Mouse (Mus musculus) T-cell, adult 2 months (primary cell): ENCODE data around the gene Nmur1.

ENCODE experiments used
- DNase-seq: peaks from one replicate; pipeline ENCODE4 v3.0.0; 2022; ENCODE audit warnings: low spot score

Gene Nmur1

DNA sequence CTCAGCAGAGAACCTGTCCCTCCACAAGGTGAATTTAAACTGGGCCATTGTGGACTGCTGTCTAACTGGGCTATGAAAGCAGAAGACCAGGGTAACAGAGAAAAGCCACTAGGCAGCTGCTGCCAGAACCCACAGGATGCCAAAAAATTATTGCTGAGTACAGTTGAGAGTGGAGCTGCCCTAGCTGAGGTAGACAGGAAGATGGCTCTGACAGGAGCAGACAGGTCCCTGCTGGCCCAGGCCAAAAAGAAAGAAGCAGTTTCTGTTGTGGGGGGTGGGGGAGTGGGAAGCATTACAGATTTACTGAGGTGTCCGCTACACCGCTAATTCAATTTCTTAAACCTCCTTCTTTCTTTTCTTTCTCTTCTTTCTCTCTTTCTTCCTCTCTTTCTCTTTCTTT is 16.6 kb downstream of the Nmur1 start:
- no peak for DNase-seq

- DNase-seq, result no peak
Observed at GRCm38 (mm10) chr1:86408515-86408914, 17.5 kb downstream of the Nmur1 start.

- DNase-seq, result peak; percentile 44
Observed at GRCm38 (mm10) chr1:86406914-86407313, 19.1 kb downstream of the Nmur1 start.

- DNase-seq, result no peak
Observed at GRCm38 (mm10) chr1:86406313-86406712, 19.7 kb downstream of the Nmur1 start.

GRCm38 (mm10) chr1:86404834-86405233 is 21.2 kb downstream of the Nmur1 start:
- DNase-seq, result peak; percentile 54

- no peak for DNase-seq
Observed at GRCm38 (mm10) chr1:86400096-86400754, 25.8 kb downstream of the Nmur1 start.

GRCm38 (mm10) chr1:86399322-86399721 is 26.7 kb downstream of the Nmur1 start:
- DNase-seq, result no peak

- DNase-seq, result no peak
Observed at GRCm38 (mm10) chr1:86398222-86398621, 27.8 kb downstream of the Nmur1 start.

- DNase-seq, result no peak
Observed at GRCm38 (mm10) chr1:86397621-86398020, 28.4 kb downstream of the Nmur1 start.

DNA sequence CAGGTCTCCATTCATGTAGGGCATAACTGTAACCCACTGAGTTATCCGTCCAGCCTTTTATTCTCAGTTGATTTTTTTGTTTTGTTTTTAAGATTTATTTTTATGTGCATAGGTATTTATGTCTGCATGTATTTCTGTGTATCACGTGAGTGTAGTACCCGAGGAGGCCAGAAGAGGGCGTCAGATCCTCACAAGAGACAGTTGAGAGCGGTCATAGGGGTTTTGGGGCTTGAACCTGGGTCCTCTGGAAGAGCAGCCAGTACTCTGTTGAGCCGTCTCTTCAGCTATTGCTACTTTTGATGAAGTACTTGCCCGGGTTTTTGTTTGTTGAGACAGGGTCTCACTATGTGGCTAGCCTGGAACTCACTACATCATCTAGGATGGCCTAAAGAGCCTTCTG is 30.1 kb downstream of the Nmur1 start:
- DNase-seq, result no peak

DNA sequence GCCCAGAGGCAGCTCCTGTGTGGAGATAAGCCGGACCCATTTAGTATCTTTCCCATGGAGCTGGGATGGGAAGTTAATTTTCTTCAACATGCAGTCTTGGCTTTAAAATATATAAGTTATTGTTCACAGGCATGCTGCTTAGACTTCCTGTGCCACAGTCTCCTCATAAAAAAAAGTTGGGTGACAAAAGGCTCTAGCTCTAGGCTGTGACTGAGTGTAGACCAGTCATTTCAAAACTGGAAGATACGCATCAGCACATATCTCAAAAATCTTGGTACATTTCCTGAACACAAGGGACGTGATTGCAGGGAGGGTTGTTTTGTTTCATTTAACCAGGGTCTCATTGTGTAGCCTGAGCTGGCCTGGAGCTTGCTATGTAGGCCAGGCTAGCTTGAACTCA is 31.8 kb downstream of the Nmur1 start:
- peak; percentile 17 for DNase-seq

DNA sequence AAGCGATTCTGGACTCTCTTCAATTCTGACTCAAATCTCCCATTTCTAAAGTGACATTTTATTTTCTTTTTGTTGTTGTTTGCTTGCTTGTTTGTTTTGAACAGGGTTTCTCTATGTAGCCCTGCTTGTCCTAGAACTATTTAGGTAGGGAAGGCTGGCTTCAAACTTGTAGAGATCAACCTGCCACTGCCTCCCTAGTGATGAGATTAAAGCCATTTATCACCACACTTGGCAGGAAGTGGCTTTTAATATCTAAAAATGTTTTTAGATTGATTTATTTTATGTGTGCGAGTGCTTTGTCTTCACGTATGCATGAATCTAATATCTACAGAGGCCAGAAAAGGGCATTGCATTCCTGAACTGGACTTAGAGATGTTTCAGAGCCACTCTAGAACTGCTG is 32.8 kb downstream of the Nmur1 start:
- no peak for DNase-seq

DNA sequence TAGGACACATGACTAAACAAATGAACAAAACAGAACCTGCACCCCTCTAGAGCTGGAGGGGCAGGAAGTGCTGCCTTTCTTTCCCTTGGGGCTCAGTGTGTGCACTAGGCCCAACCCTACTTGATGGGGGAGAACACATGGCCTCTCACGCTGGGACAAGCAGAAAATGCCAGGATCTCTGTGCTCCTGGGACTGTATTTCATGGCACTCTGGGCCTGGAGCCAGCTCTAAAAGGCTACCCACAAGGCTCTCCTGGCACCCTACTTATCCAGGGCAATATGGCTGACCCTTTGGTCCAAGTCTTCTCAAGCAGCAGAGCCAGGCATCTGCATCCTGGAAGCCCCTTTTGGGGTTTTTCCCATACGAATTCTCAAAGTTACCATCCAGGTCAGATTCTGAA is 34.6 kb downstream of the Nmur1 start:
- no peak for DNase-seq

GRCm38 (mm10) chr1:86389230-86389629 is 36.8 kb downstream of the Nmur1 start:
- peak; percentile 63 for DNase-seq

GRCm38 (mm10) chr1:86381027-86381426 is 45.0 kb downstream of the Nmur1 start:
- DNase-seq, result peak; percentile 55

DNA sequence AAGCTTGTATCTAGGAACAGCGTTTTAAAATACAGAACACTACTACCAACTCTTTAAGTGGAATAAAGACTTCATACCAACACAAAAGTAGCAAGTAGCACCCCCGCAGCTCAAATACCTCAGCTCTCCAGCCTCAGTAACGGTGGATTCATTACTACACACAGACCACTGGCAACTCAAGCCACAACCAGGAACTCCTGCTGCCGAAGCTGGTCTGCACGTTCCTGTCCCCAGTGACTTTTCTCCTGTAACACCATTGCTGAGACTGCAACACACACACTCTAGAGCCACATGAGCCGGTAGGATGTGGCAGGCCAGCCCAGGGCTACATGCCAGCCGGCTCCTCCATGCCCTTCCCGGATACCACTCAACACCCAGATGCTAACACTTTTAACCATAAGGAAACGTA is 46.9 kb downstream of the Nmur1 start:
- DNase-seq, result no peak

GRCm38 (mm10) chr1:86378662-86379061 is 47.4 kb downstream of the Nmur1 start:
- DNase-seq, result no peak

GRCm38 (mm10) chr1:86376354-86376753 is 49.7 kb downstream of the Nmur1 start:
- no peak for DNase-seq

DNA sequence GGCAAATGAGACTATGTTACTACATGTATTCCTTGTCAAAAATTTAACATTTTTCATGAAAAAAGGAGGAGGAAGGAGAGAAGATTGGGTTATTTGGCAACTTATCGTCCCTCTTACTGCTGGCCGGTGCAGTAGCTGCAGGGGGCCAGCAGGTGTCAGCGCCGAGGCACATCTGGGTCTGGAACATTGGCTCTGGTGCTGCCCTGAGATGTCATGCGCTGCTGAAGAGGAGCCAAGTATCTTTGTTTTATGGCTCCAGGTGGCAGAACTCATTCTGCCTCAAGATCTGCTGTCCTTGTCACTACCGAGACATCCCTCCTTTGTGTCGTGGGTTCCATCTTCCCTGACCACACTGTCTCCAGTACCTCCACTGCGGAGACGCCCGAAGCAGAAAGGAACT is 54.0 kb downstream of the Nmur1 start:
- DNase-seq, result peak; percentile 56

- no peak for DNase-seq
Observed at GRCm38 (mm10) chr1:86368086-86368485, 57.9 kb downstream of the Nmur1 start.

GRCm38 (mm10) chr1:86363671-86364070 is 62.4 kb downstream of the Nmur1 start:
- peak; percentile 50 for DNase-seq

- DNase-seq, result no peak
Observed at GRCm38 (mm10) chr1:86361852-86362615, 64.0 kb downstream of the Nmur1 start.

DNA sequence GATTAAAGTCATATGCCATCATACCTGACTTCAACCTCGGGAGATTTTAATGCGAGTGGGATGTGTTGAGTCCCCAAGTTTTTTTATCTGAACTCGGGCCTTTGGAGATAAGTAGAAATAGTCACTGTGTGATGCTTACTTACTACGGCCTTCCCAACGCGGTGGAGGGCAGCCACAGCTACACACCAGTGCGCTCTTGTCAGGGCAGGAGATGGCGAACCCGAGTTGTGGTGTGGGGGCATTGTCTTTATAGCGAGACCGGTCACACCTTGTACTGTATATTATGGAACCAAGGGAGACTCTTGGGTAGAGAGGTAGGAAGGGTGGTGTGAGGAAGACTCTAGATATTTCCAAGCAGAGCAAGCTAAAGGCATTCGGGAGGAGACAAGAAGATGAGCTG is 65.6 kb downstream of the Nmur1 start:
- no peak for DNase-seq

GRCm38 (mm10) chr1:86359798-86360179 is 66.2 kb downstream of the Nmur1 start:
- DNase-seq, result no peak
